Mouse (Mus musculus): ENCODE measurements around the gene Ddi2. TPM values are rescaled to one million over a fixed set of nuclear protein-coding genes. Genes with fewer than 3 reads are reported as not detected.
A peak's percentile ranks its signal among the peaks of the same experiment; 100 is the strongest.

Ddi2 gene
- polyA plus RNA-seq, 1 experiment from 2014 or later: 16.0 TPM

DNA sequence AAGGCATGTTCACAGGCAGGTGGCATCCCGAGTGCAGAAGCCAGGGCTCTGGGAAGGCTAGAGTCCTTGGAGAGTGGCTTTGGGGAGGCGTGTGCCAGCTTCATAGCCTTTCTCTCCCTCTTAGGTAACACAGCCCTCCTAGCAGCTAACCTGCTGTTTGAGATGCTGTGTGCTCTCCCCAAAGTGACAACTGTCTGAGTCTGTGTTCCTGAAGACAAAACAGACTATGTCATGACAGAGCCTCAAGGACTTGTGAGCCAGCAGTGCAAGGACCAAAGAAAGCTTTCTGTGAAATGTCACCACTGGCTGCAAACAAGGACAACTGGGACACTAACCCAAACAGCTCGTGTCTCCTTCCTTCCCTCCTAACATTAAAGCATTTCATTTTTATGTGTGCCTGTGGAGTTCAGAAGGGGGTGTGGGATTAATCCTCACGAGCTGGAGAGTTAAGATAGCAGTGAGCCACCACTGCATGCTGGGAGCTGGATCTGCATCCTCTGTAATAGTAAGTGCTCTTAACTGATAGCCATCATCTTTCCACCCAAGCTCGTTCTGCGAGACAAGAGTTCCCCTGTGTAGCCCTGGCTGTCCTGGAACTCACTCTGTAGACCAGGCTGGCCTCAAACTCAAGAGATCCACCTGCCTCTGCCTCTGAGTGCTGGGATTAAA, 35.8 kb upstream of the Ddi2 start:
- no peak for ATAC-seq (ENCODE audit: low FRiP score)
- peaks cover 48% of the 10 kb centered on the region for H3K36me3 ChIP-seq
- 80% methylated on average over 6 of the region's 6 CpGs for WGBS
- H3K4me2 ChIP-seq: no peak overlapping the region
- H3K9ac ChIP-seq: no peak overlapping the region
- no peak overlapping the region for H3K4me3 ChIP-seq
- H3K4me1 ChIP-seq (replicated peaks): 0 out of 2 replicates have a peak, but pooled peaks cover 3% of the 10 kb centered on the region
- no peaks in the 10 kb centered on the region for H3K27me3 ChIP-seq
- H3K9me3 ChIP-seq: no peaks in the 10 kb centered on the region
- no peak overlapping the region for H3K27ac ChIP-seq

DNA sequence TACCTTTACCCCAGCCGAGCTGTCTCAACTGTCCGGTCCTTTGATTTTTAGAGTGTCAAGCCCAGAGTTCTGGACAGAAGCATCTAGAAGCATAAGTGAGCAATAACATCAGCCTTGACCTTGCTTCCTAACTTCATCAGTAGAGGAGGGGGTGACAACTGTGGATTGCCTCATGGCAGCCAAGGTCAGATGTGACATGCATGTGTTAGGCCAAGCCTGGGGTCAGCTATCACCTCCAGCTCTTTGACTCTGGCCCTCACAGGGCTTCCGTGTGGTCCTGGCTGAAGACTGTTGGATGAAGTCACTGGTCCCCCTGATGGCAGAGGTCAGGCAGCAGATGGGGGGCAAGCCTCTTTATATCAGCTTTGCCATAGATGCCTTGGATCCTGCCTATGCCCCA, 33.9 kb upstream of the Ddi2 start:
- Histone ChIP-seq H3K4me3 (no peak overlapping the region), H3K4me1 (replicated peaks) (0 out of 2 replicates have a peak, but pooled peaks cover 3% of the 10 kb centered on the region), H3K4me2 (no peak overlapping the region), H3K9me3 (no peaks in the 10 kb centered on the region), H3K27ac (no peak overlapping the region), H3K36me3 (peaks cover 29% of the 10 kb centered on the region), H3K9ac (no peak overlapping the region), H3K27me3 (no peaks in the 10 kb centered on the region)
- ATAC-seq (ENCODE audit: low FRiP score): no peak
- WGBS: 100% methylated on average over 3 of the region's 3 CpGs

- Histone ChIP-seq H3K27ac (no peak overlapping the region), H3K9me3 (no peaks in the 10 kb centered on the region), H3K27me3 (no peaks in the 10 kb centered on the region), H3K9ac (no peak overlapping the region), H3K36me3 (peaks cover 14% of the 10 kb centered on the region; the same call in 1 of the 2 replicates), H3K4me2 (no peak overlapping the region), H3K4me1 (replicated peaks) (0 out of 2 replicates have a peak, but pooled peaks cover 3% of the 10 kb centered on the region), H3K4me3 (no peak overlapping the region)
- WGBS: 92% methylated on average over 19 of the region's 19 CpGs
- ATAC-seq (ENCODE audit: low FRiP score): no peak
These were observed 32.2 kb upstream of the Ddi2 start for GRCm38 (mm10) chr4:141755375-141755930.

- Histone ChIP-seq H3K27me3 (peaks cover 2% of the 10 kb centered on the region; the same call in 1 of the 2 replicates), H3K9ac (no peak overlapping the region), H3K27ac (no peak overlapping the region), H3K4me2 (no peak overlapping the region), H3K36me3 (no peaks in the 10 kb centered on the region), H3K9me3 (no peaks in the 10 kb centered on the region), H3K4me1 (replicated peaks) (peaks cover 1% of the 10 kb centered on the region; the same call in 1 of the 2 replicates), H3K4me3 (no peak overlapping the region)
- 16% methylated on average over 4 of the region's 4 CpGs for WGBS
- ATAC-seq (ENCODE audit: low FRiP score): no peak
These were observed 28.8 kb upstream of the Ddi2 start for GRCm38 (mm10) chr4:141752076-141752421.

DNA sequence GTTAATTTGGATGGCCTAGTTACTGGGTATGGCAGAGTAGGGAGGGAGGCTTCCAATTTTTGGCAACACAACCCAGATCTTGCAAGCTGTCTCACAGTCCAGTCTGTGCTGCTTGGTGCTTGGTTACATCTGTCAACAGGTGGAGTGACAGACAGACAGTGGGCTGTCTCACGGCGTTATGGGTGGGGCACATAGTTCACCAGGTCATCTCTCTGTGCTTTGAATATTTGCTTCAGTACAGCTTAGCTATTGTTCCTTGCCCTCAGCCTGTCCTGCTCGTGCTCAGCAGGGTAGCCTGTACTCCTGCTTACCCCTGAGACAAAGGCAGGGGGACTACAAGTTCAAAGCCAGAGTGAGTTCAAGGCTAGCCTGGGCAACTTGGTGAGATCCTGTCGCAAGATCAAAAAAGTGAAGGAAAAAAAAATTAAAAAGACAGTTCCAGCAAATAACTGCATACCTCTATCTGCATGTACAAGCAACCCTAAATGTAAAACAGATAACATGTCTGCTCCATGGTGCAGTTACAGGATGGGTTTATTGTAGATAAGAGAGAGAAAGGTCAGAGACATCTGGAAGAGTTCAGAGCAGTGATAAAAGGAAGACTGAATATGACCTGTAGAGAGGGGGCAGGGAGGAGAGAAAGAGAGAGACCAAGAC, 28.3 kb upstream of the Ddi2 start:
- peaks cover 7% of the 10 kb centered on the region; the same call in 1 of the 2 replicates for H3K27me3 ChIP-seq
- no peak for ATAC-seq (ENCODE audit: low FRiP score)
- H3K9ac ChIP-seq: no peak overlapping the region
- H3K4me3 ChIP-seq: no peak overlapping the region
- H3K4me2 ChIP-seq: no peak overlapping the region
- no peaks in the 10 kb centered on the region for H3K9me3 ChIP-seq
- H3K4me1 ChIP-seq (replicated peaks): peaks cover 6% of the 10 kb centered on the region
- H3K27ac ChIP-seq: no peak overlapping the region
- WGBS: 38% methylated on average over 4 of the region's 4 CpGs
- no peaks in the 10 kb centered on the region for H3K36me3 ChIP-seq

GRCm38 (mm10) chr4:141750826-141751225, 27.6 kb upstream of the Ddi2 start:
- Histone ChIP-seq H3K27me3 (peaks cover 9% of the 10 kb centered on the region; the same call in 1 of the 2 replicates), H3K27ac (no peak overlapping the region), H3K9ac (no peak overlapping the region), H3K9me3 (no peaks in the 10 kb centered on the region), H3K4me1 (replicated peaks) (peaks cover 6% of the 10 kb centered on the region), H3K4me3 (no peak overlapping the region), H3K36me3 (no peaks in the 10 kb centered on the region), H3K4me2 (no peak overlapping the region)
- no peak for ATAC-seq (ENCODE audit: low FRiP score)
- WGBS: 64% methylated on average over 3 of the region's 3 CpGs

DNA sequence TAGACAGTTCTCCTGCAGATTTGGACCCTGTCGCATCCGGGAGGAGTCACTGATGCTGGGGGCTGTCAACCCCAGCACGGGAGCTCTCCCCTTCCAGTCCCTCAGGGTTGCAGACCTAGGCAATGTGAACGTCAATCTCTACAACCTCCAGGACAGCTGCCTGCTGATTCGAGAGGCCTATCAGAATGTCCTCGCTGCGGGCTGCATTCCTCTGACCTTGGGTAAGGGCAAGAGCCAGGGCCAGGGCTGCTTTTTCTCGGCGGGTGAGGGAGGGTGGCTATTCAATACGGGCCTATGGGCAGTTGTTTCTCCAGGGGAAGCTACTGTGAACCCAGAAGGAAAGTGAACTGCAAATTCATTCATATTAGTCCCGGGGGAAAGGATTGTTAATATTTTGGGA, 26.3 kb upstream of the Ddi2 start:
- 0 out of 2 replicates have a peak overlapping the region, but pooled peaks have one; percentile 19 for H3K9ac ChIP-seq
- ATAC-seq (ENCODE audit: low FRiP score): no peak
- no peaks in the 10 kb centered on the region for H3K9me3 ChIP-seq
- 31% methylated on average over 11 of the region's 11 CpGs for WGBS
- H3K4me3 ChIP-seq: no peak overlapping the region
- H3K36me3 ChIP-seq: no peaks in the 10 kb centered on the region
- H3K27ac ChIP-seq: no peak overlapping the region
- peaks cover 9% of the 10 kb centered on the region; the same call in 1 of the 2 replicates for H3K27me3 ChIP-seq
- H3K4me2 ChIP-seq: no peak overlapping the region
- H3K4me1 ChIP-seq (replicated peaks): peaks cover 6% of the 10 kb centered on the region

DNA sequence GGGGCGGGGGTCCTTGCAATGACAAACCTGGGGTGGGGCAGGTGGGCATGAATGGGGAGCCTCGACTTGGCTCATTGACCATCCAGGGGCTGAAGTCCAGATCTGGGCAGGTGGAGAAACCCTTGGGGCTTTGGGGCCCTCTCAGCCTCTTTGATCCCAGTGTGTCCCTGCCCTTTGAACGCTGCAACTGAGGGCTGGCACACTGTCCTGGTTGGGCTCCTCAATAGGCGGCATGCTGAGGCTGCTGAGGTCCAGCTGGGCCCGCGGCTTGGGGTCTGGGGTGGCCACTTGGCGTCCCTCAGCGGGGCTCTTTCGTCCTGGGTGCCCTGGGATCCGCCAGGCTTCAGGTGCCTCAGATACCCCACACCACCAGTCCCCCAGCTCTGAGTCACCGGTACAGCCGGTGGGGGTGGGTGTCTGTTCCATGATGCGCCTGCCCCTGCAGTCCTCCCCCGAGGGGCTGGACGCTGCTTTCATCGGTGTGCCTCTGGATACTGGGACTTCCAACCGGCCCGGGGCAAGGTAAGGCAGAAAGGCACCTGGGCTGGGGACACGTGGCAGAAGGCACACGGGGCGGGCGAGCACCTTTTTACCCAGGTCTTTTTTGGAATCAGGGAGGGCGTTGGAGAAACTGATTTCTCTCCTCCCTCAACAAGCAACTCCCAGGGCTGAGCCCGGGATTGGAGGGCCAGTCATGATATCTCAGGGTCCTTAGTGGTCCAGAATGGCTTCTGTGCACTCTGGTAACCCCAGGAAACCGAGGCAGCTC, 23.5 kb upstream of the Ddi2 start, which contains the start of gene Agmat:
Agmat (plus strand) TSS at position 95 of the 769 bp plus-strand sequence.
- ATAC-seq (ENCODE audit: low FRiP score): no peak
- Histone ChIP-seq H3K27ac (no peak within 1 kb of the TSS), H3K27me3 (peaks cover 9% of the 10 kb centered on the region; the same call in 1 of the 2 replicates), H3K4me2 (no peak within 1 kb of the TSS), H3K4me1 (replicated peaks) (peaks cover 6% of the 10 kb centered on the region), H3K4me3 (no peak within 1 kb of the TSS), H3K9me3 (no peaks in the 10 kb centered on the region), H3K9ac (no peak within 1 kb of the TSS), H3K36me3 (no peaks in the 10 kb centered on the region)
- 22% methylated on average over 25 of the region's 25 CpGs for WGBS

GRCm38 (mm10) chr4:141742381-141742780, 19.2 kb upstream of the Ddi2 start:
- no peak overlapping the region for H3K4me3 ChIP-seq
- no peaks in the 10 kb centered on the region for H3K36me3 ChIP-seq
- peaks cover 9% of the 10 kb centered on the region; the same call in 1 of the 2 replicates for H3K27me3 ChIP-seq
- no peak overlapping the region for H3K9ac ChIP-seq
- H3K27ac ChIP-seq: no peak overlapping the region
- no peak for ATAC-seq (ENCODE audit: low FRiP score)
- H3K4me1 ChIP-seq (replicated peaks): peaks cover 6% of the 10 kb centered on the region
- WGBS: 92% methylated on average over 4 of the region's 4 CpGs
- H3K9me3 ChIP-seq: no peaks in the 10 kb centered on the region
- H3K4me2 ChIP-seq: no peak overlapping the region

- WGBS: 72% methylated on average over 9 of the region's 9 CpGs
These were observed 18.6 kb upstream of the Ddi2 start for GRCm38 (mm10) chr4:141741856-141742255.

DNA sequence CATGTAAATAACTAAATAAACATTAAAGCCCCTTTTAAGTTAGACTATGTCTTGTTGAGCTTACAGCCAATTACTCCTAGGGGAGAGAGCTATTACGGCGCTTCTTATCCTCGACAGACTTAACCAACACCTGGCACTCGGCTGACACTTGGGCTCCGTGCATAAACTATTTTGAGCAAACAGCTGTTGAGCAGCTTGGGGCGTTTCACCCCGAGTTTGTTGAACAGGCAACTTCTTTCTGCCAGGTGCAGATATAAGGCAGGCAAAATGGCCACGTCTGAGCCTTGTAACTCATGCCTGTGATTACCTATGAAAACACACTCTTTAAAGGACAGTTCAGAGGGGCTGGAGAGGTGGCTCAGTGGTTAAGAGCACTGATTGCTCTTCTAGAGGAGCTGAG, 14.8 kb upstream of the Ddi2 start:
- H3K9me3 ChIP-seq: no peaks in the 10 kb centered on the region
- H3K27me3 ChIP-seq: no peaks in the 10 kb centered on the region
- no peak overlapping the region for H3K4me3 ChIP-seq
- no peak overlapping the region for H3K9ac ChIP-seq
- WGBS: 82% methylated on average over 8 of the region's 8 CpGs
- no peak overlapping the region for H3K27ac ChIP-seq
- peaks cover 15% of the 10 kb centered on the region for H3K4me1 ChIP-seq (replicated peaks)
- ATAC-seq (ENCODE audit: low FRiP score): no peak
- no peaks in the 10 kb centered on the region for H3K36me3 ChIP-seq
- H3K4me2 ChIP-seq: no peak overlapping the region

More at GRCm38 (mm10) chr4:141741856-141742255, 18.6 kb upstream of the Ddi2 start:
- peaks cover 5% of the 10 kb centered on the region; the same call in 1 of the 2 replicates for H3K27me3 ChIP-seq
- H3K27ac ChIP-seq: no peak overlapping the region
- no peak overlapping the region for H3K4me2 ChIP-seq
- H3K36me3 ChIP-seq: no peaks in the 10 kb centered on the region
- H3K9ac ChIP-seq: no peak overlapping the region
- no peak overlapping the region for H3K4me3 ChIP-seq
- peaks cover 3% of the 10 kb centered on the region for H3K4me1 ChIP-seq (replicated peaks)
- no peak for ATAC-seq (ENCODE audit: low FRiP score)
- no peaks in the 10 kb centered on the region for H3K9me3 ChIP-seq

DNA sequence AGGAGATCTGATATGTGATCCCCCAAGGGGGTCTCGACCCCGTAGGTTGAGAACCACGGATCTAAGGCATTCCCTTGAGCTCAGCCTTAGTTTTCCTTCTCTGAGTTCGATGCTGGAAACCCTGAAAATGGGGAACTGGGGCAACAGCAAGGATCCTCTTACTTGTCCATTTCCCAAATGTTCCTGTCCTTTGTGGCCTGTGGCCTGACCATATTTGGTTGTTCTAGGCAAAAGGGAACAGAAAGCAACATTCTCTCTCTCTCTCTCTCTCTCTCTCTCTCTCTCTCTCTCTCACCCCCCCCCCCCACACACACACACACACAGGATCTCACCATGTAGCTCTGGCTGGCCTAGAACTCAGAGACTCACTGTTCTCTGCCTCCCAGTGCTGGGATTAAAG, 13.6 kb upstream of the Ddi2 start:
- no peaks in the 10 kb centered on the region for H3K9me3 ChIP-seq
- WGBS: 77% methylated on average over 4 of the region's 4 CpGs
- no peak for ATAC-seq (ENCODE audit: low FRiP score)
- peaks cover 15% of the 10 kb centered on the region for H3K4me1 ChIP-seq (replicated peaks)
- no peak overlapping the region for H3K9ac ChIP-seq
- H3K4me2 ChIP-seq: no peak overlapping the region
- no peak overlapping the region for H3K4me3 ChIP-seq
- H3K27ac ChIP-seq: no peak overlapping the region
- no peaks in the 10 kb centered on the region for H3K36me3 ChIP-seq
- H3K27me3 ChIP-seq: no peaks in the 10 kb centered on the region
